Mouse (Mus musculus): ENCODE measurements around the gene Fopnl. TPM values are rescaled to one million over a fixed set of nuclear protein-coding genes. Genes with fewer than 3 reads are reported as not detected.

Fopnl gene
- polyA plus RNA-seq, 1 experiment from 2014 or later: 105 TPM

DNA sequence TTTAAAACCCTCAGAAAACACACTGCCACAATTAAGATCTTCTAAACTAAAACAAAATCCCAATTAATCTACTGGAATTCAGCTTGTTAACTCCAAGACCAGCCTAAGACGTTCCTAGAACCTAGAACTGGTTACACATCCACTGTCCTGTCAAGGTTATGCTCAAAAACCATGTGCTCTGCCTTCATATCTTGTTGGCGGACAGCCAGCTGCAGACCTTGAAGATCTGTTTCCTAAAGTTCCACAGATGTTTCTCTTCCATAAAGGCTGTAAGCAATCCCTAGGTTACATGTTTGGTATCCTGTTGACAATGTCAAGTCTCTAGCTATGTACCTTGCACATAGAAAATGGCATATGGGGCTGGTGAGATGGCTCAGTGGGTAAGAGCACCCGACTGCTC, 12.4 kb downstream of the Fopnl start:
- H3K27ac ChIP-seq (replicated peaks): no peak overlapping the region
- DNase-seq (ENCODE audit: low spot score) (no peak), ATAC-seq (ENCODE audit: low FRiP score, low TSS enrichment) (no peak)
- H3K4me1 ChIP-seq (replicated peaks; ENCODE audit: control insufficient read depth, insufficient read depth): no peaks in the 10 kb centered on the region
- TF ChIP-seq CTCF (IDR thresholded peaks at IDR 0.05; ENCODE audit: low read depth) (no peak), EP300 (optimal IDR thresholded peaks at IDR 0.05) (no peak)
- WGBS: 74% methylated on average over 3 of the region's 3 CpGs
- H3K9me3 ChIP-seq (ENCODE audit: control insufficient read depth, low read length): no peaks in the 10 kb centered on the region
- H3K27me3 ChIP-seq (ENCODE audit: control insufficient read depth, insufficient read depth, low read length): no peaks in the 10 kb centered on the region
- no peak overlapping the region for H3K4me3 ChIP-seq (ENCODE audit: low read depth, low read length)
- H3K4me2 ChIP-seq (replicated peaks; ENCODE audit: low read depth): no peak overlapping the region
- peaks cover 18% of the 10 kb centered on the region for H3K36me3 ChIP-seq (ENCODE audit: control insufficient read depth, insufficient read depth, low read length)
- no peak overlapping the region for H3K9ac ChIP-seq (ENCODE audit: low read length)

DNA sequence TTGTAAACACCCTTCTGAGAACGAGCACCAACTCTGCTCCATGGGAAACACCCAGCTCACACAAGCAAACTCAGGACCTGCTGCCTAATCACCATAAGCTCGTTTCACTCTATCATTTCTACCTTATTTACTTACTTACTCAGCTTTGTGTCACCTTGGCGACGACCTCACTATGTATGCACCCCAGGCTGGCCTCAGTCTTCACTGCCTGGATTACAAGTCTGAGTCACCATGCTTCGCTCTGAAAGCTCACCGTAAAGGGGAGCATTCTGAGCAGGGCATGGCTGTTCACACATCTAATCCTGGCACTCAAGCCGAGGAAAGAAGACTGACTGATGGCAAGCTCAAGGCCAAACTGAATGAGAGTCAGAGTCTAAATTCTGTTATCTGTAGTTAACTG, 13.5 kb downstream of the Fopnl start:
- no peaks in the 10 kb centered on the region for H3K4me1 ChIP-seq (replicated peaks; ENCODE audit: control insufficient read depth, insufficient read depth)
- H3K36me3 ChIP-seq (ENCODE audit: control insufficient read depth, insufficient read depth, low read length): peaks cover 19% of the 10 kb centered on the region

GRCm38 (mm10) chr16:14303148-14303547, 14.1 kb downstream of the Fopnl start:
- no peak for ATAC-seq (ENCODE audit: low FRiP score, low TSS enrichment)
- H3K9me3 ChIP-seq (ENCODE audit: control insufficient read depth, low read length): no peaks in the 10 kb centered on the region
- no peak overlapping the region for H3K4me2 ChIP-seq (replicated peaks; ENCODE audit: low read depth)
- no peak overlapping the region for H3K4me3 ChIP-seq (ENCODE audit: low read depth, low read length)
- no peaks in the 10 kb centered on the region for H3K4me1 ChIP-seq (replicated peaks; ENCODE audit: control insufficient read depth, insufficient read depth)
- TF ChIP-seq EP300 (optimal IDR thresholded peaks at IDR 0.05) (no peak), CTCF (IDR thresholded peaks at IDR 0.05; ENCODE audit: low read depth) (no peak)
- no peak for DNase-seq (ENCODE audit: low spot score)
- H3K9ac ChIP-seq (ENCODE audit: low read length): no peak overlapping the region
- H3K36me3 ChIP-seq (ENCODE audit: control insufficient read depth, insufficient read depth, low read length): peaks cover 18% of the 10 kb centered on the region
- H3K27me3 ChIP-seq (ENCODE audit: control insufficient read depth, insufficient read depth, low read length): no peaks in the 10 kb centered on the region
- 69% methylated on average over 2 of the region's 2 CpGs for WGBS
- peak overlapping the region; percentile 20; the same call in 1 of the 2 replicates for H3K27ac ChIP-seq (replicated peaks)

More for the DNA sequence above, 13.5 kb downstream of the Fopnl start:
- peak; percentile 85 for DNase-seq (ENCODE audit: low spot score)
- Histone ChIP-seq H3K9me3 (ENCODE audit: control insufficient read depth, low read length) (no peaks in the 10 kb centered on the region), H3K9ac (ENCODE audit: low read length) (no peak overlapping the region), H3K27ac (replicated peaks) (no peak overlapping the region), H3K4me2 (replicated peaks; ENCODE audit: low read depth) (no peak overlapping the region), H3K4me3 (ENCODE audit: low read depth, low read length) (no peak overlapping the region), H3K27me3 (ENCODE audit: control insufficient read depth, insufficient read depth, low read length) (no peaks in the 10 kb centered on the region)
- TF ChIP-seq EP300 (optimal IDR thresholded peaks at IDR 0.05) (no peak), CTCF (IDR thresholded peaks at IDR 0.05; ENCODE audit: low read depth) (no peak)
- 49% methylated on average over 7 of the region's 7 CpGs for WGBS
- ATAC-seq (ENCODE audit: low FRiP score, low TSS enrichment): peak; percentile 99

GRCm38 (mm10) chr16:14298461-14298860, 18.7 kb downstream of the Fopnl start:
- no peak overlapping the region for H3K9ac ChIP-seq (ENCODE audit: low read length)
- DNase-seq (ENCODE audit: low spot score) (no peak), ATAC-seq (ENCODE audit: low FRiP score, low TSS enrichment) (no peak)
- peaks cover 13% of the 10 kb centered on the region for H3K36me3 ChIP-seq (ENCODE audit: control insufficient read depth, insufficient read depth, low read length)
- H3K4me1 ChIP-seq (replicated peaks; ENCODE audit: control insufficient read depth, insufficient read depth): no peaks in the 10 kb centered on the region
- TF ChIP-seq EP300 (optimal IDR thresholded peaks at IDR 0.05): no peak
- TF ChIP-seq CTCF (IDR thresholded peaks at IDR 0.05; ENCODE audit: low read depth): no peak
- H3K27ac ChIP-seq (replicated peaks): no peak overlapping the region
- no peak overlapping the region for H3K4me2 ChIP-seq (replicated peaks; ENCODE audit: low read depth)
- 72% methylated on average over 4 of the region's 4 CpGs for WGBS
- H3K27me3 ChIP-seq (ENCODE audit: control insufficient read depth, insufficient read depth, low read length): no peaks in the 10 kb centered on the region
- no peaks in the 10 kb centered on the region for H3K9me3 ChIP-seq (ENCODE audit: control insufficient read depth, low read length)
- H3K4me3 ChIP-seq (ENCODE audit: low read depth, low read length): no peak overlapping the region

DNA sequence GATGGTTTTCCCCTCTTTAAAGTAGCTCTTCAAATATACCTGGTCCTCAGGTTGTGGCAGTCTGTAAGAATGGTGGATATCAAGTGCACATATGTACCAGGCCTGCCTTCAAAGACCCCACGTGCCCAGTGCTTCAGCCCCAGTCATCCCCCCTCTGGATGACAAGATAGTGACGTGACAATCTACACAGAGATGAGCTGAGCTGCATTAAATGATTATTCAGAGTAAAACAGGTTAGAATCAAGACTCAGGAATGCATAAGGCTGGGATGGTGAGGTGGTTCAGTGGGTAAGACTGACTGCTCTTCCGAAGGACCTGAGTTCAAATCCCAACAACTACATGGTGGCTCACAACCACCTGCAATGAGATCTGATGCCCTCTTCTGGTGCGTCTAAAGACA, 19.5 kb downstream of the Fopnl start:
- WGBS: 85% methylated on average over 4 of the region's 4 CpGs
- Histone ChIP-seq H3K27ac (replicated peaks) (peak overlapping the region; percentile 84), H3K36me3 (ENCODE audit: control insufficient read depth, insufficient read depth, low read length) (peaks cover 13% of the 10 kb centered on the region), H3K4me2 (replicated peaks; ENCODE audit: low read depth) (no peak overlapping the region), H3K4me3 (ENCODE audit: low read depth, low read length) (no peak overlapping the region), H3K9me3 (ENCODE audit: control insufficient read depth, low read length) (no peaks in the 10 kb centered on the region), H3K9ac (ENCODE audit: low read length) (no peak overlapping the region), H3K27me3 (ENCODE audit: control insufficient read depth, insufficient read depth, low read length) (no peaks in the 10 kb centered on the region), H3K4me1 (replicated peaks; ENCODE audit: control insufficient read depth, insufficient read depth) (no peaks in the 10 kb centered on the region)
- no peak for DNase-seq (ENCODE audit: low spot score)
- no peak for TF ChIP-seq EP300 (optimal IDR thresholded peaks at IDR 0.05)
- TF ChIP-seq CTCF (IDR thresholded peaks at IDR 0.05; ENCODE audit: low read depth): no peak
- no peak for ATAC-seq (ENCODE audit: low FRiP score, low TSS enrichment)

DNA sequence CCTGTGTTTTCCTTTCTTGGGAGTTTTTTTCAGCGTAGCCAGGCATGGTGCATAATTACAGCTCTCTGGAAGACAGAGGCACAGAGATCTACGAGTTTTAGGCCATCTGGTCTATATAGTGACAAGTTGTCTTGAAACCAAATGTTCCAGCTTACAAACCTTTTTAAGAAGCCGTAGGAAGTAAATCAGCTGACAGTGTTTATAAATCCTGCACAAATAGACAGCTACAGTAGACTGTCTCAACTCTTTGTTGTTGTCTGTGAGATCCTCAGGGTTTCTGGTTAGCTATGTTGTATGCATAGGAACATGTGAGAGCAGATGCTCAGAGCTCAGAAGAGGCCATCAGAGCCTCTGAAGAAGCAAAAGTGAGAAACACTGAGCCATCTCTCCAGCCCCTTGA, 20.1 kb downstream of the Fopnl start:
- Histone ChIP-seq H3K36me3 (ENCODE audit: control insufficient read depth, insufficient read depth, low read length) (peaks cover 11% of the 10 kb centered on the region), H3K4me1 (replicated peaks; ENCODE audit: control insufficient read depth, insufficient read depth) (no peaks in the 10 kb centered on the region), H3K27me3 (ENCODE audit: control insufficient read depth, insufficient read depth, low read length) (no peaks in the 10 kb centered on the region), H3K4me2 (replicated peaks; ENCODE audit: low read depth) (no peak overlapping the region), H3K4me3 (ENCODE audit: low read depth, low read length) (no peak overlapping the region), H3K9me3 (ENCODE audit: control insufficient read depth, low read length) (no peaks in the 10 kb centered on the region), H3K9ac (ENCODE audit: low read length) (no peak overlapping the region), H3K27ac (replicated peaks) (peak overlapping the region; percentile 84)
- WGBS: 47% methylated on average over 3 of the region's 3 CpGs
- ATAC-seq (ENCODE audit: low FRiP score, low TSS enrichment): 0 out of 2 replicates have a peak, but pooled peaks have one; percentile 11
- DNase-seq (ENCODE audit: low spot score): no peak
- TF ChIP-seq CTCF (IDR thresholded peaks at IDR 0.05; ENCODE audit: low read depth) (no peak), EP300 (optimal IDR thresholded peaks at IDR 0.05) (no peak)

Data from stomach, postnatal 0 days (tissue).